Mouse (Mus musculus) hematopoietic stem cell, adult 5-6 weeks (primary cell): Measurements from ENCODE around the gene Eif3m. TPM values are rescaled to one million over a fixed set of nuclear protein-coding genes. Genes with fewer than 3 reads are reported as not detected.

Experiments
- ATAC-seq, 2 experiments: fragments of 125-278 bp in 1 of 2; replicated peaks in 1 of 2; 2 replicates each; pipeline ENCODE4 v1.8.0; 2016 to 2017; ENCODE audit warnings: inconsistent platforms in 2 of 2, mild to moderate bottlenecking in 2 of 2, moderate number of reproducible peaks in 2 of 2, low read depth in 1 of 2, moderate TSS enrichment in 1 of 2; ENCODE audit not compliant: low FRiP score in 2 of 2, poor library complexity in 2 of 2, severe bottlenecking in 2 of 2, insufficient read depth in 1 of 2, low TSS enrichment in 1 of 2
- total RNA-seq: library from RNA; stranded (forward); fragments of 172-1452, 232-1000 nt; gene quantifications from 2 replicates; pipeline ENCODE4 v1.2.3, GENCODE M21; 2017

Eif3m gene
- total RNA-seq, 1 experiment from 2014 or later: 275 TPM

GRCm38 (mm10) chr2:105021836-105022235 is 5.0 kb upstream of the Eif3m start:
- ATAC-seq: peak in 1 of 2 experiments; percentile 22; a peak in 1 of 4 replicates

- no peak for ATAC-seq
These were observed 4.4 kb upstream of the Eif3m start for GRCm38 (mm10) chr2:105021256-105021655.

GRCm38 (mm10) chr2:105019457-105019856 is 2.6 kb upstream of the Eif3m start:
- no peak for ATAC-seq

GRCm38 (mm10) chr2:105017802-105018201 is 922 bp upstream of the Eif3m start:
- ATAC-seq: no peak

GRCm38 (mm10) chr2:105016192-105016966 is 501 bp downstream of the Eif3m start:
- peak; percentile 37 to 47 for ATAC-seq

GRCm38 (mm10) chr2:105007236-105007635 is 9.6 kb downstream of the Eif3m start:
- ATAC-seq: no peak

GRCm38 (mm10) chr2:104996201-104996600 is 20.7 kb downstream of the Eif3m start:
- ATAC-seq: no peak

- no peak for ATAC-seq
These were observed 22.4 kb downstream of the Eif3m start for GRCm38 (mm10) chr2:104994436-104994835.

- ATAC-seq: no peak
These were observed 27.9 kb downstream of the Eif3m start for GRCm38 (mm10) chr2:104988974-104989373.

GRCm38 (mm10) chr2:104985796-104986195 is 31.1 kb downstream of the Eif3m start:
- peak; percentile 65 to 75; a peak in 3 of 4 replicates for ATAC-seq

GRCm38 (mm10) chr2:104981712-104982111 is 35.2 kb downstream of the Eif3m start:
- ATAC-seq: no peak

- no peak for ATAC-seq
These were observed 52.4 kb downstream of the Eif3m start for GRCm38 (mm10) chr2:104964492-104964891.

Other genes starting within 250 kb of the Eif3m start
- 13.9 and 22.3 TPM in 2 replicates for gene Qser1, start 200.3 kb downstream of the Eif3m start, total RNA-seq
- gene Prrg4, start 167.2 kb downstream of the Eif3m start, total RNA-seq: 38.7 and 40.8 TPM in 2 replicates
- gene Ccdc73, start 149.3 kb downstream of the Eif3m start, total RNA-seq: 18.7 and 23.0 TPM in 2 replicates
- gene Gm11060, start 74.9 kb upstream of the Eif3m start, total RNA-seq: not detected in 2 replicates
- gene Wt1, start 109.4 kb upstream of the Eif3m start, total RNA-seq: not detected in 2 replicates
- gene Them7, start 207.2 kb upstream of the Eif3m start, total RNA-seq: 5.4 and 5.6 TPM in 2 replicates